Mouse (Mus musculus) ovary, adult 18-20 months (tissue): Measurements from ENCODE around the gene Cmpk1.

ENCODE experiments used
- DNase-seq: peaks from one replicate; pipeline ENCODE4 v3.0.0; 2022; ENCODE audit warnings: low spot score, mixed read lengths

The Cmpk1 gene

GRCm38 (mm10) chr4:114945021-114945420 lies 42.0 kb downstream of the Cmpk1 start:
- no peak for DNase-seq

GRCm38 (mm10) chr4:114942583-114942982 lies 44.5 kb downstream of the Cmpk1 start:
- DNase-seq = no peak

GRCm38 (mm10) chr4:114942112-114942511 lies 44.9 kb downstream of the Cmpk1 start:
- no peak for DNase-seq

GRCm38 (mm10) chr4:114941311-114941710 lies 45.7 kb downstream of the Cmpk1 start:
- no peak for DNase-seq

DNA sequence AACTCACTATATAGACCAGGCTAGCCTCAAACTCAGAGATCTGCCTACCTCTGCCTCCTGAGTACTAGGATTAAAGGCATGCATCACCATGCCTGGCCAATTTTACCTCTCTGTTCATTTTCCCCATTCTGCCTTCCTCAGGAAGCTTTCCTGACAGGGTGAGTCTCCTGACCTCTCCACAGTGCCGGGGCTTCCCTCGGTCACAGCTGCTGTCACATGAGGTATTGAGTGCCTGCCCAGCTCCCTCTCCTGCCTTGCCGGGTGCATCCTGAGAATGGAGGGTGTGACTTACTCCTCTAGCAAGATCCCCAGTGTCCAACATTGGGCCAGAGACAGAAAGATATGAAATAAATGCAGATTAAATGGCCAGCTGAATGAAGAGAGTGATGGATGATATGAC lies 48.8 kb downstream of the Cmpk1 start:
- DNase-seq = no peak

GRCm38 (mm10) chr4:114937459-114938047 lies 49.5 kb downstream of the Cmpk1 start:
- DNase-seq = no peak

DNA sequence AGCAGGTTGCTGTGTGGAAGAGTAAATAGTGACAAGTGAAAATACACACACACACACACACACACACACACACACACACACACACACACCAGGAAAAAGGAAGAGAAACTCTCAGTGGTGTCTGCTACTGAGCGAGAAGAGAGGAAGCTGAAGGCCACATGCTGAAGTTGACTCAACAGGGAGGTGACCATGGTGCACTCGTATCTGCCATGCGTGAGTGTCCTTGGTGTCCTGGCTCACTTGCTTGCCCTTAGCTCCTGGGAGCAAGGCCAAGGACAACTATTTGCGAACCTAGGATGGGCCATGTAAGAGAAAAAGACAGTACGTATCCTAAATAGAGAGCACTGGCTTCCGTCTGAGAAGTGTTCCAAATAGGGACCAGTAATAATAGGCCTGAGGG lies 52.9 kb downstream of the Cmpk1 start:
- no peak for DNase-seq

GRCm38 (mm10) chr4:114932747-114933146 lies 54.3 kb downstream of the Cmpk1 start:
- no peak for DNase-seq

DNA sequence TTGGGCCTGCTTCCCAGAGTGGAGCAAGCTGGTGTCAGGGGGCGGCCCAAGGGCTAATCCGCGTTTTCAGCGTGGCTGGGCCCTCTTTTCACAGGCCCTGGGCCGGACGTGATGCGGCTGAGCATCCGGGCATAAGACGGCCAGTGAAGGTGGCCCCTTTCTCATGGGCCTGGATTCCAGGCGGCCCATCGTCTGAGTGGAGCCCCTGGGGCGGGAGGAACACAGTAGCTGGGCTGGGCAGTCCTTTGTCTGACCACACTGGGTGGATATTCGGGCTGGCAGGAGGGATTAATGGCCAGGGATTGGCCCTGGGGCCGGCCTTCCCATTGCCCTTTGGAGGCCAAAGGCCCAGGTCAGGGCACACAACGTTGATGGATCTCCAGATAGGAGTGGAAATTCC lies 57.9 kb downstream of the Cmpk1 start:
- DNase-seq = no peak

- DNase-seq = no peak
These were observed 61.1 kb downstream of the Cmpk1 start, which contains the start of gene Foxe3 for GRCm38 (mm10) chr4:114925917-114926312. Gene Foxe3, minus strand, starts transcription at chr4:114926013.

- DNase-seq = no peak
These were observed 61.8 kb downstream of the Cmpk1 start for GRCm38 (mm10) chr4:114924971-114925916.

- DNase-seq = no peak
These were observed 70.0 kb downstream of the Cmpk1 start for GRCm38 (mm10) chr4:114917091-114917490.

GRCm38 (mm10) chr4:114916056-114916455 lies 71.0 kb downstream of the Cmpk1 start:
- no peak for DNase-seq

DNA sequence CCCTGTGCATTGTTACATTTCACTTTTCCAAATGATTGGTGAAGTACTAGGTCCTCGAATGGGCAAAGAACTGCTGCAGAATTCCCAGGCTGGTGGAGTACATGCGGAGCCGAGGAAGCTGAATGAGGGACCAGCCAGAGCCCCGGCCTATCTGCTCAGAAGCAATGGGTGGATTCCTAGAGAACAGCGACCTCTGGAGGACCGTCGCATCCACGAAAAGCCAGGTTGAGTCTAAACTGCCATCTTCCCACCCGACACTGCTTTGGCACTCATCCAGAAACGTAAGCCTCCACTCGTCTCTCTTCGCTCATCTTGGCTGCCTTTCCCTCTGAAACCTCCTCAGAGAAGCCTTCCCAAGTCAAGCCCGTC lies 73.5 kb downstream of the Cmpk1 start:
- no peak for DNase-seq

DNA sequence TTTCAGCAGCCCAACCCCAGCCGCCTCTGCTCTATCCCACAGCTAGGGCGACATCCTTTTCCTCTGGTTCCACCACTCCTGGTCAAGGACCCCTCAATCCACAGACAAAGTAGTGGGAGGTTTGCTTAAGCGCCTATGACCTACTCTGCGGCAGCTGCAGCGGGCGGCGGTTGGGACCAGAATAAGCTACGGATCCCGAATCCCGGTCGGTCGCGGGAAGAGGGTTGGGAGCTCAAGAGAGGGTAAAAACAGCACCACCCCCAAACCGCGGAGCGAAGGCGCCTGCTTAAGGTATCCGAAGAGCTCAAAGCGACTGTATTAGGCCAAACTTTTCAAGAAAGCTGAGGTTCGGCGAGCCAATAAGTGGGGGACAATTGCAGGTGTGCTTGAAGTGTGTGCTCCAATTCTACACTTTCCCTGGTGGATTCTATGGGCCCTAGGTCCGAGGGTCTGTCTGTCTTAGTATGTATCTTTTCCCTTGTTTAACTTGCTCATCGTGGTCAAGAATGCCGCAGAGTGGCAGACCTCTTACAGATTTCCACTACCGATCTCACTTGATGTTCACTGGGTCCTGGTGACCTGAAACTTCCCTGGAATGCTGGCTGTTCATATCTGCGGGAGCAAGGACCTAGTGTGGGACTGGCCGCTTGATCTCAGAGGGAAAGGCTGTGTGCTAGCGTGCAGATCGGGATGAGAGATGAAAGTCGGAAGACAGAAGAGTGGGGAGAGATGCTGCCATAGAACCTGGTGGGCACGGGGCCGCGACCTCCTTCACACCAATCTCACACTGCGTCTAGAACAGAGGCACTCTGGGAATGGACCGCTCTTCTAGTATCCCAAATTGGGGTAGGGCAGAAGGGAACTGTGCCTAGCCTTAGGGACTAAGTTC lies 74.1 kb downstream of the Cmpk1 start:
- DNase-seq = no peak

GRCm38 (mm10) chr4:114909602-114910484 lies 77.2 kb downstream of the Cmpk1 start:
- DNase-seq = no peak
